ENCODE assay signal across 9 mouse cellular contexts in genomic region chr17:71127464-71128110, GRCm38 (mm10). TPM values are rescaled to one million over a fixed set of nuclear protein-coding genes. Genes with fewer than 3 reads are reported as not detected.
DNase-seq lines count a peak whose midpoint lies in the region; ATAC-seq lines count a peak whose summit lies in the region.
"Had no signal": no experiment of that assay in that cellular context is flagged by ENCODE, and none has a peak within 500 bp of the region (broad histone marks: within the 10 kb centered on the region; RNA-seq: fewer than 3 reads in every experiment).

No protein-coding gene starts in this region.

- peaks cover 13% of the 10 kb centered on the region; the same call in 1 of the 2 replicates for H3K4me1 ChIP-seq in intestine, embryonic 15.5 days (replicated peaks)
- peaks cover 62% of the 10 kb centered on the region for H3K4me1 ChIP-seq in limb, embryonic 13.5 days
- no peaks in the 10 kb centered on the region for H3K4me1 ChIP-seq in midbrain, embryonic 11.5 days (ENCODE audit: control insufficient read depth, insufficient read depth, low read length)

- no peaks in the 10 kb centered on the region for H3K36me3 ChIP-seq in intestine, embryonic 15.5 days
- no peaks in the 10 kb centered on the region for H3K36me3 ChIP-seq in limb, embryonic 13.5 days
- H3K36me3 ChIP-seq in midbrain, embryonic 11.5 days (ENCODE audit: control insufficient read depth, insufficient read depth, low read length): no peaks in the 10 kb centered on the region

- no peaks in the 10 kb centered on the region for H3K9me3 ChIP-seq in intestine, embryonic 15.5 days
- no peaks in the 10 kb centered on the region for H3K9me3 ChIP-seq in limb, embryonic 13.5 days
- no peaks in the 10 kb centered on the region for H3K9me3 ChIP-seq in midbrain, embryonic 11.5 days (ENCODE audit: control insufficient read depth, low read length)

- H3K27ac ChIP-seq in intestine, embryonic 15.5 days: peak overlapping the region; percentile 15; the same call in 1 of the 2 replicates
- peak overlapping the region; percentile 17; the same call in 1 of the 2 replicates for H3K27ac ChIP-seq in limb, embryonic 13.5 days
- no peak overlapping the region for H3K27ac ChIP-seq in midbrain, embryonic 11.5 days (ENCODE audit: low read depth, low read length)

- H3K27me3 ChIP-seq in intestine, embryonic 15.5 days (replicated peaks): no peaks in the 10 kb centered on the region
- H3K27me3 ChIP-seq in limb, embryonic 13.5 days: no peaks in the 10 kb centered on the region
- H3K27me3 ChIP-seq in midbrain, embryonic 11.5 days (ENCODE audit: control insufficient read depth, insufficient read depth, low read length): no peaks in the 10 kb centered on the region

- DNase-seq in layer of hippocampus, adult 9-11 months: peak; percentile 48
- no peak for DNase-seq in layer of hippocampus, postnatal 25 days (ENCODE audit: extremely low spot score in 1 of 2, low spot score in 1 of 2)
- DNase-seq in midbrain, embryonic 11.5 days (ENCODE audit: low spot score, missing footprints): no peak
- no peak for DNase-seq in layer of hippocampus, adult 11-12 months (ENCODE audit: low spot score)
- no peak for DNase-seq in cerebellum, postnatal 25 days

- no peak overlapping the region for H3K4me3 ChIP-seq in intestine, embryonic 15.5 days (replicated peaks)
- no peak overlapping the region for H3K4me3 ChIP-seq in limb, embryonic 13.5 days
- no peak overlapping the region for H3K4me3 ChIP-seq in midbrain, embryonic 11.5 days (ENCODE audit: low read depth, low read length)
- H3K4me3 ChIP-seq: erythroblast, embryonic 14.5 days had no signal

- ATAC-seq in intestine, embryonic 15.5 days: no peak
- no peak for ATAC-seq in limb, embryonic 13.5 days (ENCODE audit: low FRiP score, low read depth)
- peak; percentile 67 for ATAC-seq in monocyte, adult 5-6 weeks (replicated peaks; ENCODE audit: insufficient number of reproducible peaks, low FRiP score, low TSS enrichment, poor library complexity, severe bottlenecking)
- no peak for ATAC-seq in midbrain, embryonic 11.5 days (ENCODE audit: low FRiP score)

- H3K4me2 ChIP-seq in intestine, embryonic 15.5 days (replicated peaks): no peak overlapping the region
- no peak overlapping the region for H3K4me2 ChIP-seq in limb, embryonic 13.5 days (replicated peaks)
- H3K4me2 ChIP-seq in midbrain, embryonic 11.5 days: no peak overlapping the region

- no peak overlapping the region for H3K9ac ChIP-seq in intestine, embryonic 15.5 days
- no peak overlapping the region for H3K9ac ChIP-seq in limb, embryonic 13.5 days
- no peak overlapping the region for H3K9ac ChIP-seq in midbrain, embryonic 11.5 days (ENCODE audit: low read length)

- WGBS in intestine, embryonic 15.5 days: 71% methylated on average over 7 of the region's 7 CpGs
- 60% methylated on average over 7 of the region's 7 CpGs for WGBS in limb, embryonic 13.5 days
- WGBS in midbrain, embryonic 11.5 days: 78% methylated on average over 7 of the region's 7 CpGs

RNA-seq across cellular contexts. Expression of gene Lpin2, which starts 54.8 kb away (rescaled TPM):
- 10 to 100 TPM; 91.1 to 96.8 TPM for total RNA-seq in layer of hippocampus, postnatal 25 days (2021)
- 22.5 and 25.9 TPM in 2 replicates for polyA plus RNA-seq in intestine, embryonic 15.5 days (2015; fragmentation: Nextera tagmentation; extraction: Ambion mirVana)
- polyA plus RNA-seq in limb, embryonic 13.5 days (2015; fragmentation: Nextera tagmentation; extraction: Ambion mirVana): 54.1 and 56.9 TPM in 2 replicates
- 60.3 to 91.9 TPM (median 84.4 TPM) in 3 replicates for total RNA-seq in monocyte, adult 5-6 weeks (2017)
- polyA plus RNA-seq in midbrain, embryonic 11.5 days (2014; fragmentation: Nextera tagmentation; extraction: Ambion mirVana): 31.6 and 35.4 TPM in 2 replicates
